Mouse (Mus musculus) heart, postnatal 0 days (tissue): ENCODE data around the gene Fam20a.

Experiments used
- CTCF ChIP-seq: IDR thresholded peaks from 2 replicates; pipeline ENCODE4 v1.5.1; 2016; ENCODE audit warnings: antibody characterized with exemption, control low read depth, low read depth
- EP300 ChIP-seq: IDR thresholded peaks from 2 replicates; pipeline ENCODE4 v1.6.1; 2016; ENCODE audit warnings: antibody characterized with exemption, low read depth

DNA sequence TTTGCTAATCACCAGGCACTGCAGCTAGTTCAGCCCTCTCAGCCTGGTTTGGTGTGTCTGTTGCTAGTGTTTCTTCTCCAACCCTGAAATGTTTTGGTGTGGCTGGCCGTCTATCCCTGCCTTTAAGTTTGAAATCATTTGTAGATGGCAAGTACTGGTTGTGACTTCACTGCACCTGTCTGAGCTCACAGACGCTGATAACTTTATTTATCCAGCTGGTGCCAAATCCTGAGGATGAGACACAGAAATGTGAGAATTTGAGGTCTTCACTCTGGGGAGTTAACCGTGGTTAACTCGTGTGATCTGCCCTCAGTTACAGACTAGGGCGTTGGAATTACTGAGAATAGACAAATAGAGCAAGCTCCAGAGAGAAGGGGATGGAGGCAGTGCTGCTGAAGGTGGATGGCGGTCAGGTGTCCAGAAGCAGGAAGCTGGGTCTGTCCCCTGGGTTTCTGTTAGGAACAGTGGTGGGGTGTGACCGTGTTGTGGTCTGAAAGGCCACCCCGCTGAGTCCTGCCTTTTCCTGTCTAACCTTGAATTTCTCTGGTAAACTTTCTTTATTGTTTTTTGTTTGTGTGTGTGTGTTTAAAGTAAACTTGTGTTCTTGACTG is 53.9 kb downstream of the Fam20a start:
- TF ChIP-seq EP300, result no peak
- no peak for TF ChIP-seq CTCF
